Mouse (Mus musculus): ENCODE data around the gene Anxa6. TPM values are rescaled to one million over a fixed set of nuclear protein-coding genes. Genes with fewer than 3 reads are reported as not detected.

Gene Anxa6
- polyA plus RNA-seq, 1 experiment from 2014 or later = 340 TPM

Other genes with a start within 250 kb of the Anxa6 start
- 63.5 and 76.1 TPM in 2 replicates for gene Cdc42se2, start 245.8 kb downstream of the Anxa6 start, polyA plus RNA-seq (2015; fragmentation: Nextera tagmentation; extraction: Ambion mirVana)
- gene Lyrm7, start 172.5 kb downstream of the Anxa6 start, polyA plus RNA-seq (2015; fragmentation: Nextera tagmentation; extraction: Ambion mirVana) = 11.8 and 25.7 TPM in 2 replicates
- gene Hint1, start 167.1 kb downstream of the Anxa6 start, polyA plus RNA-seq (2015; fragmentation: Nextera tagmentation; extraction: Ambion mirVana) = 581 and 590 TPM in 2 replicates
- 771 and 1,022 TPM in 2 replicates for gene Gpx3, start 131.0 kb downstream of the Anxa6 start, polyA plus RNA-seq (2015; fragmentation: Nextera tagmentation; extraction: Ambion mirVana)
- gene Tnip1, start 70.5 kb downstream of the Anxa6 start, polyA plus RNA-seq (2015; fragmentation: Nextera tagmentation; extraction: Ambion mirVana) = 20.0 and 24.7 TPM in 2 replicates
- 22.6 and 25.1 TPM in 2 replicates for gene Ccdc69, start 44.7 kb upstream of the Anxa6 start, polyA plus RNA-seq (2015; fragmentation: Nextera tagmentation; extraction: Ambion mirVana)
- 36.7 and 38.5 TPM in 2 replicates for gene Gm2a, start 64.7 kb upstream of the Anxa6 start, polyA plus RNA-seq (2015; fragmentation: Nextera tagmentation; extraction: Ambion mirVana)
- not detected in 2 replicates for gene Slc36a3, start 118.3 kb upstream of the Anxa6 start, polyA plus RNA-seq (2015; fragmentation: Nextera tagmentation; extraction: Ambion mirVana)
- 6.3 and 7.1 TPM in 2 replicates for gene Slc36a2, start 151.6 kb upstream of the Anxa6 start, polyA plus RNA-seq (2015; fragmentation: Nextera tagmentation; extraction: Ambion mirVana)
- gene Slc36a1, start 170.9 kb upstream of the Anxa6 start, polyA plus RNA-seq (2015; fragmentation: Nextera tagmentation; extraction: Ambion mirVana) = 1.9 and 2.0 TPM in 2 replicates